ENCODE assay signal across 18 mouse cellular contexts in the genomic region with DNA sequence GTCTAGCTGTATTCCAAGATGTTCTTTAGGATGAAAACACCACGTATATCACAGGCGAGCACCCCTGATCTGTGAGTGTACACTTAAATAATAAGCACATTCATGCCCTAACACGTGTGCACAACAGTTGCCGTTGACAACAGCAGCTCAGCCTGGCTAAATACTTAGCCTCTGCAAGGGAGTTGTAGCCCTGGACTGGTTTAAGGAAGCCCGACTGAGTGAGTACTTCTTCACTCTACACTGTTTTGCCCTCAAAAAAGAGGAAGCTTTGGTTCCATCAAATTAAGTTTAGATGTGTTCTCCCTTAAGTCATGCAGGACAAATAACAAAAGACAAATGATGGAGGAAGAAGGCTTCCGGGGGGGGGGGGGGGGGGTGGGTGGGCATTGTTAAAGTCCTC.
"Had no signal": no experiment of that assay in that cellular context is flagged by ENCODE, and none has a peak within 500 bp of the region (broad histone marks: within the 10 kb centered on the region; RNA-seq: fewer than 3 reads in every experiment).

No protein-coding gene starts in this region.

- ATAC-seq: hindbrain, embryonic 16.5 days; inflammation-experienced regulatory T-cells, adult 6 months; intestine, embryonic 15.5 days; intestine, postnatal 0 days; liver, embryonic 12.5 days had no signal

- DNase-seq: gastrocnemius, adult 2 months; gastrocnemius, postnatal 10 days; gastrocnemius, postnatal 25 days; heart, adult 18-20 months; heart, postnatal 14 days; heart, postnatal 36 days; kidney, adult 18-20 months; kidney, adult 8-10 months; kidney, postnatal 10 days; kidney, postnatal 25 days; kidney, postnatal 4 days; layer of hippocampus, postnatal 36 days; left cerebral cortex, postnatal 4 days had no signal
